Mouse (Mus musculus): ENCODE results near the gene Gm2174.

Gm2174 gene

GRCm38 (mm10) chrX:56447524-56448015, at the start of gene Gm2174:
Gm2174 (plus strand) TSS chrX:56447965.
- no peak for DNase-seq (ENCODE audit: low spot score)

GRCm38 (mm10) chrX:56404646-56405045, 43.1 kb upstream of the Gm2174 start:
- DNase-seq (ENCODE audit: low spot score): no peak

GRCm38 (mm10) chrX:56405482-56405881, 42.3 kb upstream of the Gm2174 start:
- no peak for DNase-seq (ENCODE audit: low spot score)

- no peak for DNase-seq (ENCODE audit: low spot score)
These were observed 41.6 kb upstream of the Gm2174 start for GRCm38 (mm10) chrX:56406128-56406527.

- DNase-seq (ENCODE audit: low spot score): no peak
These were observed 31.5 kb upstream of the Gm2174 start for GRCm38 (mm10) chrX:56416277-56416676.

- no peak for DNase-seq (ENCODE audit: low spot score)
These were observed 30.2 kb upstream of the Gm2174 start for GRCm38 (mm10) chrX:56417541-56417940.

- no peak for DNase-seq (ENCODE audit: low spot score)
These were observed 17.2 kb upstream of the Gm2174 start for GRCm38 (mm10) chrX:56430601-56431000.

- DNase-seq (ENCODE audit: low spot score): no peak
These were observed 11.9 kb upstream of the Gm2174 start for GRCm38 (mm10) chrX:56435758-56436283.

GRCm38 (mm10) chrX:56446487-56447428, 1.0 kb upstream of the Gm2174 start:
- no peak for DNase-seq (ENCODE audit: low spot score)

- DNase-seq (ENCODE audit: low spot score): peak; percentile 23
These were observed 7.1 kb downstream of the Gm2174 start, which contains the start of gene Ints6l for GRCm38 (mm10) chrX:56454671-56455371. Ints6l (plus strand) TSS chrX:56454857.

- DNase-seq (ENCODE audit: low spot score): peak; percentile 72
These were observed 7.8 kb downstream of the Gm2174 start for GRCm38 (mm10) chrX:56455372-56456246.

- DNase-seq (ENCODE audit: low spot score): no peak
These were observed 8.6 kb downstream of the Gm2174 start for GRCm38 (mm10) chrX:56456379-56456778.

- DNase-seq (ENCODE audit: low spot score): no peak
These were observed 14.5 kb downstream of the Gm2174 start for GRCm38 (mm10) chrX:56462020-56462933.

GRCm38 (mm10) chrX:56464906-56465305, 17.1 kb downstream of the Gm2174 start:
- no peak for DNase-seq (ENCODE audit: low spot score)

- DNase-seq (ENCODE audit: low spot score): no peak
These were observed 19.9 kb downstream of the Gm2174 start for GRCm38 (mm10) chrX:56467688-56468087.

GRCm38 (mm10) chrX:56468422-56468821, 20.7 kb downstream of the Gm2174 start:
- no peak for DNase-seq (ENCODE audit: low spot score)

GRCm38 (mm10) chrX:56474035-56474434, 26.3 kb downstream of the Gm2174 start:
- DNase-seq (ENCODE audit: low spot score): no peak

- DNase-seq (ENCODE audit: low spot score): no peak
These were observed 29.8 kb downstream of the Gm2174 start for GRCm38 (mm10) chrX:56477553-56477952.

GRCm38 (mm10) chrX:56481906-56482305, 34.1 kb downstream of the Gm2174 start:
- no peak for DNase-seq (ENCODE audit: low spot score)

GRCm38 (mm10) chrX:56489758-56490157, 42.0 kb downstream of the Gm2174 start:
- DNase-seq (ENCODE audit: low spot score): peak; percentile 62
